Mouse (Mus musculus) frontal cortex, postnatal 10 days (tissue): ENCODE measurements around the gene Nyap1.
A peak's percentile ranks its signal among the peaks of the same experiment; 100 is the strongest.
"Not testable (repeated sequence)": the region's sequence is repeated elsewhere in the genome, so short reads cannot be mapped to it uniquely, and the experiment has no call there.

Source experiments
- DNase-seq, 2 experiments: peaks; one replicate each; pipeline ENCODE4 v3.0.0; 2022; ENCODE audit warnings: low spot score in 2 of 2, mixed read lengths in 1 of 2

Nyap1 gene

DNA sequence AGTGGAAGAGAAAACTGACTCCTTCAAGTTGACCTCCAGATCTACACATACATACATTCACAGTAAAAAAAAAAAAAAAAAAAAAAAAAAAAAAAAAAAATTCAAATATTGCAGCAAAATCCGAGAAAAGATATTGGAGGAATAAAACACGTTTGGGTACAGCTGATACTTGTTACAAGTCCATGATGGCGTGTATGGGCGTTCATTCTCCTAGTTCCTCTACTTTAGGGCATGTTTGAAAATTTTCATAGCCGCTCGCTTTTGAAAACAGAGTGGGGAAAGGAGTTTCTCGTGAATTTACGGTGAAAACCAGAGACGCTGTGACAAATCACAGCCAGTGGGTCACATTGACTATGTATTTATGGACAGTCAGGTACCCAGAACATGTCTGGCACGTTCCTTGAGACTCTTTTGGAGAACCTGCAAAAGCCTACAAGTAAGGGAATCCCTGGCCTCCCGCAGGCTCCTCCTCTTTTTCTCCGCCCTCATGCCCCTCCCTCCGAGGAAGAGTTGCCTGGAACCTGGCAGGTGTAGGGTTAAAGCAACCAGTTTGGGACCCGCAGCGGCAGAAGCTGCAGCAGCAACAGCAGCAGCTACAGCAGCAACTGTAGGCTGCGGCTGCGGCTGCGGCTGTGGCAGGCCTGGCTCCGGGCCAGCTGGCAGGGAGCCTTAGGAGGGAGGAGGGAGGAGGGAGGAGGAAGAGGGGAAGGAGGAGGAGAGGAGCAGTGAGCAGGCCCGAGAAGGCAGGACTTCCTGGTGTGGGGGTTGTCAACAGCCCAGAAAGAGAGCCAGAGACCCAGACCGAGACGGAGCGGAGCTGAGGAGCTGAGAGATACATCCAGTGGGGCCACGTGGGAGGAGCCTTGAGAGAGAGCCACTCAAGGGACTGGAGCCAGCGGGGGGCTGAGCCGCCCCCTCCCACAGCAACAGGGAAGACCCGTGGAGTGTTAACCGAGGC lies 4.1 kb upstream of the Nyap1 start, which contains the start of gene Tsc22d4:
Gene Tsc22d4, plus strand, starts transcription at position 517 of the 958 bp plus-strand sequence.
- DNase-seq, result peak; percentile 86 to 91

DNA sequence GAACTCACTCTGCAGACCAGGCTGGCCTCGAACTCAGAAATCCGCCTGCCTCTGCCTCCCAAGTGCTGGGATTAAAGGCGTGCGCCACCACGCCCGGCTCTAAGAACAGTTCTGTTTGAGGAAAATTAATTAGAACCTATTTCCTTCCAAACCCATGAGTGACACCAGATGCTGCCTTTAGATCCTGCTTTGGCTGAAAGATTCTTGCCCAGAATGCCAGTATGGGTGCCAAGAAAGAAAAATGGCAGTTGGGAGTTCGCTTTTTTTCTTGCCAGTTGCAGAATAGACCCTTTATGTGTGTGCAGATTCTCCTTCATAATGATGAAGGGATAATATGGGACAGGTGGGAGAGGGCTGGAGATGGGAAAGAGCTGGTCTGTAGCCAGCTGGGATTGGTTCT lies 2.8 kb upstream of the Nyap1 start:
- no peak for DNase-seq

DNA sequence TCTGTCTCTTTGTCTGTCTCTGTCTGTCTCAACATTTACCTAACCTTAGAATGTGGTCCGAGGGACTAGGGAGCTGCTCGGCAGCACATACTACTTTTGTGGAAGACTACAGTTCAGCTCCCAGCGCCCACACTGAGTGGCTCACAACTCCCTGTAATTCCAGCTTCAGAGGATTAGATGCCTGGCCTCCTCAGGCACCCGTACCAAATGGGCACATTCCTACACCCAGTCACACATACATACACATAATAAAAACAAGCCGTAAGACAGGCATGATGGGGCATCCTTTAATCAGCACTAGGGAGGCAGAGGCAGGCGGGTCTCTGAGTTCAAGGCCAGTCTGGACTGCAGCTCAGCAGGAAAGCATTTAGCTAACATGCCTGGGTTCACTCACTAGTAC lies 1.4 kb upstream of the Nyap1 start:
- no peak for DNase-seq

DNA sequence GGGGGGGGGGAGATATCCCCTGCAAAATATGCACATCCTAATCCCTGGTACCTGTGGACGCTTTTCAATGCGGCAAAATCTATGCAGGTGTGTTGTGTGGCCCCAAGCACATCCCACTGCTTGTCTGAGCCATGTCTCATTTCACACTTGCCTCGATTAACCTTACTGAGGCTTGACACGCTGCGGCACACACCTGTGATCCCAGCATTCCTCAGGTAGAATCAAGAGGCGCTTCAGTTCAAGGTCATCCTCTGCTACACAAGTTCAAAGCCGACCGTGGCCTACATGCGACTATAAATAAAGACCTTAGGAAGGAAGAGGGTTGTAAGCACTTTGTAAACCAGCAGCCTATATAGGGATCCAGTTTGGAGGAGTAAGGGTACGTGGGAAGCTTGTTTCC lies 641 bp upstream of the Nyap1 start:
- DNase-seq, result no peak

DNA sequence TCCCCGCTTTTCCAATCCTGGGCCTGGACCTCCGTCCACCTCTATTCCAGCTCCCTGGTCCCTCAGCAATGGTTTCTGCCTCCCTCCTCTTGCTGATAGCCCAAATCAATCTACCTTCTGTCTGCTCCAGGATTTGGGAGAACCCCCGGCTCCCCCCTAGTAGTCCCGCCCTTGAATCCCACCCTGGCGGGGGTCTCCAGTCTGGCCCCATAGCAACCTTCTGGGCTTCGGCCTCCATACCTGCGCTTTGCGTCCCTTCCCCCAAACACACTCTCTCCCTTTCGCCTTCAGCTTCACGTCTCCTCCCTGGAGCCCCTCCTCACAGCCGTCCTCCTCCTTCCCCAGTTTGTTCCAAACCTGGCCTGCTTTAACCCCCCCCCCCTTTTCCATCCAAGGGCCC lies 901 bp downstream of the Nyap1 start:
- DNase-seq, result no peak

DNA sequence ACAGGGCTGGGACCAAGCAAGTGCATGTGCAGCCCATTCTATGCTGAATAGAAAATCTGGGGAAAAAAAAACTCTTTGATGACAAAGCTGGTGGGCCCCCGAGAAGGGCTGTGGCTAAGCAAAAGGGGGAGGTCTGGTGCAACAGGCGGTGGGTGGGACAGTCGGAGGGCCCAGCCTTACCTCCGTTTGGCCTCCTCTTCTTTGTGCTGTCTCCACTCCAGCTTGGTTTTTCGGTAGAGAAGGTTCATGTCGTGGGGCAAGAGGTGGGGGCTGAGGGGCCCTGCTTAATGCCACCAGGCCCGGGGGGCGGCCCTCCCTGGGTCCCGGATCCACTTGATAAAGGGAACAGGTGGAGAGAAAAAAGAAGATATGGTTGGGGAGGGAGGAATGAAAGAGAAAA lies 1.9 kb downstream of the Nyap1 start:
- DNase-seq, result peak in 1 of 2 experiments; percentile 15

DNA sequence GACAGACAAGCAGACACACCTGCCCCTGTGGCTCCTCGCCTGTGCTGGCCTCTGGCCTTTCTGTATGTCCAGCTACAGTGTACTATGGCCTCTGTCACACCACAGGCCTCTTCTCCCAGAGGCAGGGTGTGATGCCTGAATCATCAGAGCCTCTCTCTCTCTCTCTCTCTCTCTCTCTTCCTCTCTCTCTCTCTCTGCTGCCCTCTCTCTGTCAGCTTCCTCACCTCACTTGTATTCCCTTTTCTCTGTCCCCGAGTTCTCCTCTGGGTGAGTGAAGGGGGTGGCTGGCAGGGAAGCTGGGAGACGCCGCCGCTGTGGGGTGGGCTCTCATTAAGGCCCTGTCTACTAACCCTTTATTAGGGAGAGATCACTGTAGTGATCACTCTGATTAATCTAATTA lies 2.9 kb downstream of the Nyap1 start:
- DNase-seq, result peak in 1 of 2 experiments; percentile 20

DNA sequence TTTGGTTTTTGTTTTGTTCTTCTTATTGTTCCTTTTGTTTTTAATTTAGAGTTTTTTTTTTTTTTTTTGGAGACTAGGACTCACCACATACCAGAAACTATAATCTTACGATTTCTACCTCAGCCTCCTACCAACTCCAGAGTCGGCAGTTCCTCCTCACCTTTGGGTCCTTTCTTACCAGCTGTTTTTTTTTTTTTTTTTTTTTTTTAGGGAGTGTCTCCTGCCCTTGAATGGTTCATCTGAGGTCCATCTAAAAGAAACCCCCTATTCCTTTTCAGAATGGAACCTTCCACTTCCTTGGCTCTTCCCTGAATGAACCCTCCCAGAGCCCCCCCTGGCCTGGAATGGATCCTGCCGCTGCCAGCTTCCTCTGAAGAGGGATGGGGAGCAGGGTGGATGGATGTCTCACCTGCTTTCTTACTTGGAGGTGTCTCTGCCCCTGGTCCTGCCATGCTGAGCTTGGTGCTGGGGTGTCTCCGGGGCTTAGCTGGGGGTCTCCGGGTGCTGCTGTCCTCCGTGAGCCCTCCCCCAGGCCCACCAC lies 3.9 kb downstream of the Nyap1 start:
- DNase-seq, result no peak

DNA sequence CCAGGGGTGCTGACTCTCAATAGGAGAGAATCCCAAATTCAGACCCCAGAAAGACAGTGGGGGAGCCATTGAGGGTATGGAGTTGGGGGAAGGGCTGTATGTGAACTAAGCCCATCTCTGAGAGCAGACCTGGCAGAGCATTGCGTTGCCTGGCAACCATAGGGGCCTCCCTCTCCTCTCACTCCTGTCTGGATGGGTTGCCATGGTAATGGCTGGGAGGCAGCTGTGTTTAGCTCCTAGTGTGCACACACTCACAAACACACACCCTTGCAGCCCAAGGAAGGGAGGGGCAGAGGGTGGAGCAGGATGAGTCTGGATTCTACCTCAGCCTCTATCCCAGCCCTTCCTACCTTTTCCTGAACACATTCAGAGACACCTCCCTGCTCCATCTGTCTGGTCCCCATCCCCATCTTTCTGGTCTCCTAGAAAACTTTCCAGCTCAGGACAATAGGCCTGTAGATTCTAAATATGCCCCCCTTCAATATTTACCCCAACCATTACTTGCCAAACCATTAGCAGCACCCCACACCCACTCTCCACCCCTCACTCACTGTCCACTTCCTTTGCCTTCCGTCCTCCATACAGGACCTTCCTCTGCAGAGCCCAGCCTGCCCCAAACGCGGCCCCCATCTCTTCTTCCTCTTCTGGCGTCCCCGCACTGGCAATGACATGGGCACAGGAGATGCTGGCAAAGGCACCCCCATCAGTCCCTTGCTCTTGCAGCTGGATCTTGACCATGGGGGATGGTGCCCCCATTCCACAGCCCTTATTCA lies 6.9 kb downstream of the Nyap1 start:
- DNase-seq, result peak; percentile 87 to 95

DNA sequence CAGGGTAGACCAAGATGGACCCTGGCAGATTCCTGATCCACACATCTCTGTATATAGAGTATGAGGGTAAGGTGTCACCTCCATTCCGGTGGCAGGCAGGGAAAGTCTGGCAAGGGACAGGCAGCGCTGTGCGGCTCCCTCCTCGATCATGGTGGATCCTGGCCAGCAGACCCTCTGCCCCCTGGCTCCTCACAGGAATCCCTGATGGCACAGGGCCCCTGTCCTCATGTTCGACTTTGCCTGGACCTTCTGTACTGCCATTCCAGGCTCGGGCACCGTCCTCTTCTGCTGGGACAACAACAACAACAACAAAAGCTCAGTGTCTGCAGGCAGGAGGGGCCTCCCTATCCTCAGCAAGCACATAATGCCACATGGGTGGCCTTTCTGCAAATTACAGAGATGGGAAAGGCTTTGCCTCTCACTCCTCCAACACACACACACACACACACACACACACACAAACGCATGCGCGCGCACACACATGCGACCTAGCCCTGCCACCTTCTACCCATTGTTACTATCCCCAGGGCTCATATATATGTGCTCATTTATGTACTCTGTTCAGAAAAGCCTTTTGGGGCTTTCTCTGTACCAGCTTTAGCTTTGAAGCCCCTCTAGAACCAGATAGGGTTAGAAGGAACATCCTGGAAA lies 7.6 kb downstream of the Nyap1 start:
- DNase-seq, result peak in 1 of 2 experiments; percentile 43

DNA sequence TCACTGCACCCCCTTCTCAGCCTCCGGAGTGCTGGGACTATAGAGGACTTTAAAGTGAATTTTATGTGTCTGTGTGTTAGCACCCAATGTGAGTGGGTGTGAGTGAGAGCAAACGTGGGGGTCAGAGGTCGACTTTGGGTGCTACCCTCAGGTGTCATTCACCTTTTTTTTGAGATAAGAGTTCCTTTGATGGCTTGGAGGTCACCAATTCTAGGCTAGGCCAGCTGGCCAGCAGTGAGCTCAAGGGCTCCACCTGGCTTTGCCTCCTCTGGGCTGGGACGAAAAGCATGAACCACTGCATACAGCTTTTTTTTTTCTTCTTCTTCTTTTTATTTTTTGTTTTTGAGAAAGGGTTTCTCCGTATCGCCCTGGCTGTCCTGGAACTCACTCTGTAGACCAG lies 14.6 kb downstream of the Nyap1 start:
- DNase-seq, result no peak

DNA sequence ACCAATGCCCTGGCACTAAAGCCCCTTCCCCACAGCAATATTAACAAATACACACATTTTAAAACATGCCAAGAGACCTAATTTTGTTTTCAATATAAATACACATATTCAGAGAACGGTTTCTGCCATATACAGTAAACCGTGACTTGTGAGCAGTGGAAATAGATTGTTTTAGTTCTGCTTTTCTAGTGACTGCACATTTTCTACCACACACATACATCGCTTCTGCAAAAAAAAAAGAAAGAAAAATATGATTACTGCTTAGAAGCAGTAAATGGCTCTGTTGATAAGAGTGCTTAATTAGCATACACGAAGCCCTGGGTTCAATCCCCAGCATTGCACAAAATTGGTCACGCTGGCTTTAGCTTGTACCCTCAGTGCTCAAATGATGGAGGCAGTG lies 17.6 kb downstream of the Nyap1 start:
- no peak for DNase-seq

DNA sequence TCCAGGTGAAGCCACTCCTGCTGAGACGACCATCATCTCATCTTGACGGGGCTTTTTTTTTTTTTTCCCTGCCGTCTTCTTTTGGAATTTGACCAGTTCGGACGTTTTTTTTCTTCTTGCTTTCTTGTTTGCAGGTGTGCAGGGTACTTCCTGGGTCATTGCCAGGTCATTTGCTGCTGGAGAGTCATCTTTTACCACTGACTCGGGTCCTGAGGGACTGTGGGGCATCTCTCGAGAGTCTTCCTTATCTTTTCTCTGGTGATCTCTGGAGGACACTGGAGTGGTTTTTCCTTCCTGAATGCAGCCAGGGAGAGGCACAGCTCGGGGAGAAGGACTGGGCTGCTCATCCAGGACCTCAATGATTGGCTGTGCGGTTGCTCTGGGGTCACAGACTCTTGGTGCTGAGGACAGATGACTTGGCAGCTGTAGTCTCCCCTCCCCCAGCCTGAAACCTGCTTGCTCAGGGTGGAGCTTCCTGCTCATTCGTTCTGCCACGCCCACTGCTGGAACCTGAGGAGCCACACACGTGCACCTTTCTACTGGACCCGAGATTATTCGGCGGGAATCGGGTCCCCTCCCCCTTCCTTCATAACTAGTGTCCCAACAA lies 20.7 kb downstream of the Nyap1 start:
- not testable (repeated sequence) for DNase-seq

DNA sequence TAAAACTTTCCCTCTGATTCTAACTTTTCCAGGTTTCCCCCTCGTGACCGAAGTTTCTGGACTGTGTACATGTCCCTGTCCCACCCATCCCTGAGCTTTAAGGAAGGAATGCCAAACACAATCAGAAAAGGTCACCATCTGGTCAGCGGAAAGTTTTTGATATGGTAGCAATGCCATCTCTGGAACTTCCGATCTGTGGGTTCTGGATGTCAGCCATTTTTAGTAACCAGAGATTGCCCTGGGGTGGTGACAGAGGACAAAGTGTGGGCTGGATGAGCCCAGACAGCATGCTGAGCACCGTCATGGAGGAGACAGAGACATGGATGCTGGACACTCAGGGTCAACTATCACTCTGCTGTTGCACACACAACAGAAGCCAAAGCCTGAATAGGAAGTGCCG lies 22.3 kb downstream of the Nyap1 start:
- no peak for DNase-seq

DNA sequence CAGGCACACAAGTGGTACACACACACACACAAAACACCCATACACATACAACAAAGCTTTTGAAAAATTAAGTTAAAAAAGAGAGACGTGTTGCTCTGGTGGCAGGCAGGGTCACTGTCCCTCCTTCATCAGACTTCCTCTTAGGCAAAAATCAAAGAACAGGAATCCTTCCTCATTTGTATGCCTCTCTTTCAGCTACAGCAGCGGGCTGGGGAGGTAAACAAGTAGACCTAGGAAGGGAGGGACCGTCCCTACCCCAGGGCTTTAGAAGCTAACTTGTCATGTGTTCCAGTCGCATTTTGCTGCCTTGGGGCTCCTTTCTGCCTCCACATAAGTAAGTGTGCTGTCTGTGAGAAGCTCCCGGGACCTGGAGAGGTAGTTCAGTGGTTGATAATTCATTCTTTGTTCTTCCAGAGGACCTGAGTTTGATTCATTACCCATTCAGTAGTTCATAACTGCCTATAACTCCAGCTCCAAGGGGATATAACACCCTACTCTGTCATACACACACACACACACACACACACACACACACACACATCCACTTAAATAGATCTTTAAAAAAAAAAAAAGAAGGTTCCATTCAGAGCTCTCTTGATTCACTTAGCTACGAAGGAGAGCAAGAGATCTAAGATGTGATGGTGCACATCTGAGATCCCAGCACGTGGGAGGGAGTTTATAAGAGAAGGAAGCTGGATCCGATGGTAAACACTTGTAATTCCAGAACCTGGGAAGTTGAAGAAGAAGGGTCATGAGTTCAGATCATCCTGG lies 23.2 kb downstream of the Nyap1 start:
- no peak for DNase-seq

DNA sequence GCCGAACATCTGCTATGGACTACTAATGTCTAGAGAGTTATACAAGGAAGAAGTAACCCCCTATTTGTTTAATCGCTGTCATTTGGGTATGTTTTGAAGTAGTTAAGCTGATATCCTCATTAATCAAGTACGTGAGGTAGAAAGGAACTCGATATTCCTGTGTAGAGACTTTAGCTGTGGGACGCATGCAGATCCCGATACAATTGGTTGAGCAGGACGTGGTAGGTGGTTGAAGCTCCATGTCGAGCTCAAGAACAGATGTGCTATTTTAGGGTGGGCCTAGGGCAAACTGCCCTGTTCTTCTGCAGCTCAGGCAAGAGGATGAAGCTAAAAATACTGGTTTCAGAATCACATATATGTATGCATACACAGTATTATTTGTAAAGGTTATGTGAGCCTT lies 25.7 kb downstream of the Nyap1 start:
- DNase-seq, result no peak

DNA sequence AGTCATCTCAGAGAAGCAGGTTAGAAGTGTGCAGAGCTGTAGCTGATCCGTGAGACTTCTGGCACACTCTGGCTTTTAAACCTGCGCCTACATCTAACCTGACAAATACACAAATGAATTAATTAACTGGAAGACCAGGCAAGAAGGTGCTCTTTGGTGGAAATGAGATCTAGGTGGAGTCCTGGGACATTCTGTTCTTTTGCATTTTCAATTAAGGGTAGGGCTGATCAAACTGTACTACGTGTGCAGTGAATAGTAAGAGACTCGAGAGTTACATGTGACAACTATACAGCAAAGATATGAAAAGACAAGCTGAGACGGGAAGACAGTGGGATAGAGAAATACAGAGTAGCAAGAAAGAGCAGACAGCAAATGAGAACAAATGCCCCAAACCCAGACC lies 28.0 kb downstream of the Nyap1 start:
- no peak for DNase-seq

DNA sequence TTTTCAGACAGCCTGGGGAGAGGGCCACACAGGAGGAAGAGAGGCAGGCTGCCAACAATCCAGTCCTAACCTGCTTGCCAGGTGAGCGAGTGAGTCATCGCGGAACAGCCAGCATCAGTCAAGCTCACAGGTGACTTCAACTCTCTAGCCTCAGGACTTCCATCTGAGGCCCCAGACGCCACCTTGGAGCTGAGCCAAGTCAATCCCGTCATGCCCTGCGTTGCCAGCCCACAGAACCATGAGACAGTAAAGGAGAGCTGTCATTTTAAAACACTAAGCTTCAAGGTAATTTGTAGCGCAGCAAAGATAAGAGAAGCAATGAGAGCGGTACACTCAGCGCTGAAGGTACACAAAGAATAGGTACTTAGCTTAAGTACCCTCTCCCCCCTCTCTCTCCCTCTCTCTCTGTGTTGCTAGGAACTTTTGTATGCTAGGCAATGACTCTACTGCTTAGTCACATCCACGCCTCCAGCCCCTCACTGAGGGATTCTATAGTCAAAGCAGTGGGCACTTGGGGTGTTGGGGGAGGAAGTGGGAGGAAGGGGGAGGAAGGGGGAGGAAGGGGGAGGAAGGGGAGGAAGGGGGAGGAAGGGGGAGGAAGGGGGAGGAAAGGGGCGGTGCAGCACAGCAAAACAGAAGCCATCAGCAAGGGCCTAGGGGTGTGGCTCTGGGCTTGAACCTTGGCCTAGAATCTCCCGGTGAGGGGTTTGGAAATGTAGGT lies 34.3 kb downstream of the Nyap1 start:
- DNase-seq, result peak in 1 of 2 experiments; percentile 25

DNA sequence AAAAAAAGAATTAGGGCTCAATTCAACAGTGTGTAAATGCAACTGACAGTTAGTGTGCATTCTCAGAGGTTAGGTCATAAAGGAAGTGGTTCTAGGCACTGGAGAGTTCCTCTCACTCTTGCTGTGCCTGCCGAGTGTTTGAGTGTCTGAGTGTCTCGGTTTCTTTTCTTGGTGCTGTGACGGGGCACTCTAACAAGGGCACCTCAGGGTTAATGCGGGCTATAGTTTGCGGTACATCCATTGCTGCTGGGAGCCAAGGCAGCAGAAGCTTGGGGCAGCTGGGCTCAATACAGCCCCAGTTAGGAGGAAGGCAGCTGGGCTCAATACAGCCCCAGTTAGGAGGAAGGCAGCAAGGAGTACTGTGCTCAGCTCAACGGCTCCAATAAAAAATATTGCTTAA lies 36.2 kb downstream of the Nyap1 start:
- DNase-seq, result no peak

DNA sequence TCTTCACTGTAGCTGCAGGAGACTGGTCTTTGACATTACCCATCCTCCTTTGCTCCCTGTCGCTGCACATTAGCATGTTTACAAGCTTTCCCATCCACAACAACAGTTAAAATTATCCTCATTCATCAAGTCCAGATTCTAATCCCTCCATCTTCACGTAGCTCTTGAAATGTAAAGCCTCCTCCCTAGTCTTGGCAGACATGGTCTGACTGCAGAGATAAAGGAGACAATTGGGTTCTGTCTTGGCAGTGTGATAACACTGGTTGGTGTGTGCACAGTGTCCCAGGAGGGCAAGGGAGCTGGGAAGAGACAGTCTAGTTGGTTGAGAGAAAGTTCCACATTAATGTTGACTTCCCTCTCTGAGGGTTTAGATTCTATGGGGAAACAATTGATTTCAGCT lies 41.6 kb downstream of the Nyap1 start:
- no peak for DNase-seq
